In the genomic region with DNA sequence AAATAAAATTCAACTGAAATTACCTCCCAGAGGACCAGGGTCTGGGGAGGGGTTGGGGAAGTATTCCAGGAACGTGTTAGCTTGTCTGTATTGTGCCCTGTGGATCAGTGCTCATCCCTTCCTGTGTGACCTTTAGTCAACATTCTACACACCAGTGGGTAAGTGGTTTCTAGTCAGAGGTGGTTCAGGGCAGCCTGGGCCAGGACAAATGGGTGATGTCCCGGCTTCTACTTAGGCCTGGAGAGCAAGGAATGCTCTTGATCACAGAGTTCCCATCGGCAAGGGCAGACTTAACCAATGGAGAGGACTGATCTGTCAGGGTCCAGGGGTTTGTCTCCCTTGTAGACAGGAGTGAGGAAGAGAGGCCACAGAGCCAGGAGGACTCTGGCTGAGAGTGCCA, we compare ENCODE assay signal across 24 mouse cellular contexts. TPM values are rescaled to one million over a fixed set of nuclear protein-coding genes. Genes with fewer than 3 reads are reported as not detected.
DNase-seq lines count a peak whose midpoint lies in the region; ATAC-seq and TF ChIP-seq lines count a peak whose summit lies in the region.
"Had no signal": no experiment of that assay in that cellular context is flagged by ENCODE, and none has a peak within 500 bp of the region (broad histone marks: within the 10 kb centered on the region; RNA-seq: fewer than 3 reads in every experiment).

No protein-coding gene starts in this region.

- H3K4me1 ChIP-seq in kidney, embryonic 15.5 days, result peaks cover 19% of the 10 kb centered on the region
- H3K4me1 ChIP-seq: embryonic facial prominence, embryonic 12.5 days; limb, embryonic 15.5 days; midbrain, embryonic 13.5 days; neural tube, embryonic 13.5 days had no signal

- no peaks in the 10 kb centered on the region for H3K27me3 ChIP-seq in kidney, embryonic 15.5 days
- H3K27me3 ChIP-seq: CH12.LX; embryonic facial prominence, embryonic 12.5 days; limb, embryonic 15.5 days; liver, embryonic 13.5 days; midbrain, embryonic 13.5 days; neural tube, embryonic 13.5 days had no signal

- TF ChIP-seq CTCF in gastrocnemius, adult 2 months (IDR thresholded peaks at IDR 0.05), result no peak

- peak overlapping the region; percentile 89 for H3K27ac ChIP-seq in gastrocnemius, adult 2 months
- no peak overlapping the region for H3K27ac ChIP-seq in kidney, embryonic 15.5 days
- H3K27ac ChIP-seq: embryonic facial prominence, embryonic 12.5 days; hindbrain, embryonic 14.5 days; limb, embryonic 10.5 days; limb, embryonic 15.5 days; liver, embryonic 13.5 days; midbrain, embryonic 13.5 days; neural tube, embryonic 13.5 days had no signal

- no peak overlapping the region for H3K4me2 ChIP-seq in kidney, embryonic 15.5 days
- H3K4me2 ChIP-seq: embryonic facial prominence, embryonic 12.5 days; hindbrain, embryonic 14.5 days; limb, embryonic 15.5 days; liver, embryonic 13.5 days; midbrain, embryonic 13.5 days; neural tube, embryonic 13.5 days had no signal

- H3K4me3 ChIP-seq in gastrocnemius, adult 2 months, result no peak overlapping the region
- H3K4me3 ChIP-seq in kidney, embryonic 15.5 days (replicated peaks), result no peak overlapping the region
- H3K4me3 ChIP-seq: embryonic facial prominence, embryonic 12.5 days; limb, embryonic 10.5 days; limb, embryonic 15.5 days; liver, embryonic 13.5 days; midbrain, embryonic 13.5 days; neural tube, embryonic 13.5 days had no signal

- intact Hi-C loops in gastrocnemius, adult 2 months (cut with DNase I), result no loop called here

- no peaks in the 10 kb centered on the region for H3K9me3 ChIP-seq in kidney, embryonic 15.5 days (replicated peaks)
- H3K9me3 ChIP-seq: embryonic facial prominence, embryonic 12.5 days; limb, embryonic 10.5 days; limb, embryonic 15.5 days; liver, embryonic 13.5 days; midbrain, embryonic 13.5 days; neural tube, embryonic 13.5 days had no signal

- no peak for ATAC-seq in kidney, embryonic 15.5 days (replicated peaks; ENCODE audit: low FRiP score)
- ATAC-seq: forebrain, embryonic 14.5 days; midbrain, embryonic 13.5 days had no signal

- no peak overlapping the region for H3K9ac ChIP-seq in kidney, embryonic 15.5 days
- H3K9ac ChIP-seq: embryonic facial prominence, embryonic 12.5 days; hindbrain, embryonic 14.5 days; limb, embryonic 15.5 days; liver, embryonic 13.5 days; midbrain, embryonic 13.5 days; neural tube, embryonic 13.5 days had no signal

- H3K36me3 ChIP-seq in kidney, embryonic 15.5 days, result peaks cover 83% of the 10 kb centered on the region

- WGBS in kidney, embryonic 15.5 days, result 82% methylated on average over 3 of the region's 3 CpGs

- DNase-seq in gastrocnemius, adult 2 months, result no peak
- DNase-seq in gastrocnemius, postnatal 10 days, result no peak
- DNase-seq in kidney, adult 11 months, result peak; percentile 54
- peak; percentile 41 for DNase-seq in ZHBTc4 (ENCODE audit: low read depth, low spot score)
- DNase-seq in kidney, postnatal 36 days, result peak; percentile 52 to 60
- DNase-seq in adrenal gland, adult 8-10 months, result no peak
- DNase-seq: adrenal gland, postnatal 14 days; cerebellum, adult 11-12 months; cerebellum, adult 9-11 months; layer of hippocampus, adult 9-11 months; liver, embryonic 13.5 days; lung, adult 18-20 months; right cerebral cortex, postnatal 4 days had no signal

RNA-seq across cellular contexts. Expression of a gene that starts 20.2 kb away (rescaled TPM):
- 100 to 1,000 TPM in 1 of 2 experiments, 10 to 100 TPM in 1; 46.5 to 139 TPM for total RNA-seq in gastrocnemius, adult 2 months (2021)
- total RNA-seq in gastrocnemius, postnatal 10 days (2021), result 10 to 100 TPM; 23.2 to 36.0 TPM
- 156 and 157 TPM in 2 replicates for polyA plus RNA-seq in kidney, embryonic 15.5 days (2015; fragmentation: Nextera tagmentation; extraction: Ambion mirVana)
- 100 to 1,000 TPM in 3 of 4 experiments, 10 to 100 TPM in 1; 89.1 to 315 (median 150) TPM for total RNA-seq in adrenal gland, adult 8-10 months (2022)
- total RNA-seq: CH12.LX; hematopoietic stem cell, adult 5-6 weeks; megakaryocyte-erythroid progenitor cell, adult 5-6 weeks had no signal

RNA-seq across cellular contexts. Expression of a gene that starts 40.2 kb away (rescaled TPM):
- 10 to 100 TPM; 29.8 to 31.7 TPM for total RNA-seq in gastrocnemius, adult 2 months (2021)
- total RNA-seq in gastrocnemius, postnatal 10 days (2021), result 10 to 100 TPM; 31.7 to 37.5 TPM
- polyA plus RNA-seq in kidney, embryonic 15.5 days (2015; fragmentation: Nextera tagmentation; extraction: Ambion mirVana), result 16.8 and 20.7 TPM in 2 replicates
- 100 to 1,000 TPM in 2 of 4 experiments, 10 to 100 TPM in 2; 94.2 to 126 (median 103) TPM for total RNA-seq in adrenal gland, adult 8-10 months (2022)

RNA-seq across cellular contexts. Expression of a gene that starts 56.3 kb away (rescaled TPM):
- 100 to 1,000 TPM; 186 to 220 TPM for total RNA-seq in gastrocnemius, adult 2 months (2021)
- total RNA-seq in gastrocnemius, postnatal 10 days (2021), result 100 to 1,000 TPM; 254 to 262 TPM
- 683 and 778 TPM in 2 replicates for polyA plus RNA-seq in kidney, embryonic 15.5 days (2015; fragmentation: Nextera tagmentation; extraction: Ambion mirVana)
- total RNA-seq in adrenal gland, adult 8-10 months (2022), result 100 to 1,000 TPM; 236 to 370 (median 298) TPM

Comparison
In these comparisons a context has a peak if more than half of its experiments do, and no peak if none do; other contexts are left out.
1. DNase-seq: peak in kidney, adult 11 months (single experiment), ZHBTc4 (single experiment) and kidney, postnatal 36 days (2 of 2); none in gastrocnemius, adult 2 months (single experiment), gastrocnemius, postnatal 10 days (single experiment) and adrenal gland, adult 8-10 months (single experiment).